Mouse (Mus musculus): ENCODE measurements around the gene Parvg. TPM values are rescaled to one million over a fixed set of nuclear protein-coding genes. Genes with fewer than 3 reads are reported as not detected.
"Not testable (repeated sequence)": the region's sequence is repeated elsewhere in the genome, so short reads cannot be mapped to it uniquely, and the experiment has no call there.

Gene Parvg
- polyA plus RNA-seq, 1 experiment from 2014 or later, result 21.6 TPM

GRCm38 (mm10) chr15:84285453-84285852 lies 38.4 kb upstream of the Parvg start:
- peaks cover 9% of the 10 kb centered on the region for H3K36me3 ChIP-seq (ENCODE audit: control insufficient read depth, insufficient read depth)
- H3K9me3 ChIP-seq (replicated peaks; ENCODE audit: control insufficient read depth, low read length), result no peaks in the 10 kb centered on the region
- no peak overlapping the region for H3K4me2 ChIP-seq (ENCODE audit: low read depth, low read length)
- H3K27ac ChIP-seq (ENCODE audit: low read length), result no peak overlapping the region
- no peak for ATAC-seq (replicated peaks; ENCODE audit: extremely low read depth, insufficient read depth, low FRiP score)
- H3K9ac ChIP-seq (ENCODE audit: low read length), result no peak overlapping the region
- H3K27me3 ChIP-seq (ENCODE audit: control insufficient read depth, insufficient read depth, low read length), result no peaks in the 10 kb centered on the region
- 82% methylated on average over 7 of the region's 7 CpGs for WGBS
- no peaks in the 10 kb centered on the region for H3K4me1 ChIP-seq (ENCODE audit: control insufficient read depth, insufficient read depth, low read length)
- no peak overlapping the region for H3K4me3 ChIP-seq (ENCODE audit: low read length)

- H3K9me3 ChIP-seq (replicated peaks; ENCODE audit: control insufficient read depth, low read length); H3K27ac ChIP-seq (ENCODE audit: low read length); H3K36me3 ChIP-seq (ENCODE audit: control insufficient read depth, insufficient read depth); H3K9ac ChIP-seq (ENCODE audit: low read length); H3K27me3 ChIP-seq (ENCODE audit: control insufficient read depth, insufficient read depth, low read length); H3K4me1 ChIP-seq (ENCODE audit: control insufficient read depth, insufficient read depth, low read length); ATAC-seq (replicated peaks; ENCODE audit: extremely low read depth, insufficient read depth, low FRiP score); H3K4me3 ChIP-seq (ENCODE audit: low read length); H3K4me2 ChIP-seq (ENCODE audit: low read depth, low read length): not testable (repeated sequence)
- 88% methylated on average over 1 of the region's 1 CpGs for WGBS
Measured at GRCm38 (mm10) chr15:84288953-84289352, 34.9 kb upstream of the Parvg start.

- Histone ChIP-seq H3K4me1 (ENCODE audit: control insufficient read depth, insufficient read depth, low read length) (no peaks in the 10 kb centered on the region), H3K4me2 (ENCODE audit: low read depth, low read length) (no peak overlapping the region), H3K27me3 (ENCODE audit: control insufficient read depth, insufficient read depth, low read length) (no peaks in the 10 kb centered on the region), H3K9ac (ENCODE audit: low read length) (no peak overlapping the region), H3K36me3 (ENCODE audit: control insufficient read depth, insufficient read depth) (peaks cover 6% of the 10 kb centered on the region), H3K9me3 (replicated peaks; ENCODE audit: control insufficient read depth, low read length) (no peaks in the 10 kb centered on the region), H3K4me3 (ENCODE audit: low read length) (no peak overlapping the region), H3K27ac (ENCODE audit: low read length) (no peak overlapping the region)
- no peak for ATAC-seq (replicated peaks; ENCODE audit: extremely low read depth, insufficient read depth, low FRiP score)
- 83% methylated on average over 5 of the region's 5 CpGs for WGBS
Measured at GRCm38 (mm10) chr15:84291097-84291496, 32.7 kb upstream of the Parvg start.

GRCm38 (mm10) chr15:84293590-84293989 lies 30.2 kb upstream of the Parvg start:
- H3K4me3 ChIP-seq (ENCODE audit: low read length), result no peak overlapping the region
- H3K4me2 ChIP-seq (ENCODE audit: low read depth, low read length), result no peak overlapping the region
- no peak overlapping the region for H3K27ac ChIP-seq (ENCODE audit: low read length)
- no peaks in the 10 kb centered on the region for H3K27me3 ChIP-seq (ENCODE audit: control insufficient read depth, insufficient read depth, low read length)
- H3K36me3 ChIP-seq (ENCODE audit: control insufficient read depth, insufficient read depth), result peaks cover 6% of the 10 kb centered on the region
- 76% methylated on average over 12 of the region's 12 CpGs for WGBS
- H3K9ac ChIP-seq (ENCODE audit: low read length), result no peak overlapping the region
- no peaks in the 10 kb centered on the region for H3K9me3 ChIP-seq (replicated peaks; ENCODE audit: control insufficient read depth, low read length)
- H3K4me1 ChIP-seq (ENCODE audit: control insufficient read depth, insufficient read depth, low read length), result no peaks in the 10 kb centered on the region
- no peak for ATAC-seq (replicated peaks; ENCODE audit: extremely low read depth, insufficient read depth, low FRiP score)

- ATAC-seq (replicated peaks; ENCODE audit: extremely low read depth, insufficient read depth, low FRiP score), result no peak
- WGBS, result 82% methylated on average over 9 of the region's 9 CpGs
- Histone ChIP-seq H3K9me3 (replicated peaks; ENCODE audit: control insufficient read depth, low read length) (no peaks in the 10 kb centered on the region), H3K4me3 (ENCODE audit: low read length) (no peak overlapping the region), H3K27ac (ENCODE audit: low read length) (no peak overlapping the region), H3K36me3 (ENCODE audit: control insufficient read depth, insufficient read depth) (peaks cover 6% of the 10 kb centered on the region), H3K27me3 (ENCODE audit: control insufficient read depth, insufficient read depth, low read length) (no peaks in the 10 kb centered on the region), H3K9ac (ENCODE audit: low read length) (no peak overlapping the region), H3K4me2 (ENCODE audit: low read depth, low read length) (no peak overlapping the region), H3K4me1 (ENCODE audit: control insufficient read depth, insufficient read depth, low read length) (no peaks in the 10 kb centered on the region)
Measured at GRCm38 (mm10) chr15:84294391-84294790, 29.4 kb upstream of the Parvg start.

- no peak for ATAC-seq (replicated peaks; ENCODE audit: extremely low read depth, insufficient read depth, low FRiP score)
- Histone ChIP-seq H3K9me3 (replicated peaks; ENCODE audit: control insufficient read depth, low read length) (no peaks in the 10 kb centered on the region), H3K4me2 (ENCODE audit: low read depth, low read length) (no peak overlapping the region), H3K4me1 (ENCODE audit: control insufficient read depth, insufficient read depth, low read length) (peaks cover 3% of the 10 kb centered on the region; the same call in 1 of the 2 replicates), H3K27ac (ENCODE audit: low read length) (no peak overlapping the region), H3K27me3 (ENCODE audit: control insufficient read depth, insufficient read depth, low read length) (no peaks in the 10 kb centered on the region), H3K4me3 (ENCODE audit: low read length) (no peak overlapping the region), H3K36me3 (ENCODE audit: control insufficient read depth, insufficient read depth) (peaks cover 6% of the 10 kb centered on the region), H3K9ac (ENCODE audit: low read length) (no peak overlapping the region)
- WGBS, result 75% methylated on average over 10 of the region's 10 CpGs
Measured at GRCm38 (mm10) chr15:84295225-84295624, 28.6 kb upstream of the Parvg start.

GRCm38 (mm10) chr15:84297454-84297853 lies 26.4 kb upstream of the Parvg start:
- H3K9me3 ChIP-seq (replicated peaks; ENCODE audit: control insufficient read depth, low read length), result no peaks in the 10 kb centered on the region
- peaks cover 3% of the 10 kb centered on the region; the same call in 1 of the 2 replicates for H3K36me3 ChIP-seq (ENCODE audit: control insufficient read depth, insufficient read depth)
- H3K4me3 ChIP-seq (ENCODE audit: low read length), result no peak overlapping the region
- H3K4me2 ChIP-seq (ENCODE audit: low read depth, low read length), result no peak overlapping the region
- no peaks in the 10 kb centered on the region for H3K27me3 ChIP-seq (ENCODE audit: control insufficient read depth, insufficient read depth, low read length)
- no peak for ATAC-seq (replicated peaks; ENCODE audit: extremely low read depth, insufficient read depth, low FRiP score)
- H3K4me1 ChIP-seq (ENCODE audit: control insufficient read depth, insufficient read depth, low read length), result peaks cover 15% of the 10 kb centered on the region
- H3K27ac ChIP-seq (ENCODE audit: low read length), result no peak overlapping the region
- WGBS, result 72% methylated on average over 8 of the region's 8 CpGs
- H3K9ac ChIP-seq (ENCODE audit: low read length), result no peak overlapping the region

GRCm38 (mm10) chr15:84298804-84299370 lies 24.9 kb upstream of the Parvg start:
- Histone ChIP-seq H3K36me3 (ENCODE audit: control insufficient read depth, insufficient read depth) (peaks cover 5% of the 10 kb centered on the region; the same call in 1 of the 2 replicates), H3K27ac (ENCODE audit: low read length) (no peak overlapping the region), H3K4me2 (ENCODE audit: low read depth, low read length) (no peak overlapping the region), H3K9ac (ENCODE audit: low read length) (no peak overlapping the region), H3K9me3 (replicated peaks; ENCODE audit: control insufficient read depth, low read length) (no peaks in the 10 kb centered on the region), H3K27me3 (ENCODE audit: control insufficient read depth, insufficient read depth, low read length) (no peaks in the 10 kb centered on the region), H3K4me1 (ENCODE audit: control insufficient read depth, insufficient read depth, low read length) (peaks cover 15% of the 10 kb centered on the region), H3K4me3 (ENCODE audit: low read length) (no peak overlapping the region)
- ATAC-seq (replicated peaks; ENCODE audit: extremely low read depth, insufficient read depth, low FRiP score), result no peak
- 69% methylated on average over 13 of the region's 13 CpGs for WGBS

- no peak overlapping the region for H3K27ac ChIP-seq (ENCODE audit: low read length)
- 55% methylated on average over 9 of the region's 9 CpGs for WGBS
- H3K4me2 ChIP-seq (ENCODE audit: low read depth, low read length), result no peak overlapping the region
- peaks cover 15% of the 10 kb centered on the region for H3K4me1 ChIP-seq (ENCODE audit: control insufficient read depth, insufficient read depth, low read length)
- H3K27me3 ChIP-seq (ENCODE audit: control insufficient read depth, insufficient read depth, low read length), result no peaks in the 10 kb centered on the region
- peaks cover 12% of the 10 kb centered on the region; the same call in 1 of the 2 replicates for H3K36me3 ChIP-seq (ENCODE audit: control insufficient read depth, insufficient read depth)
- no peak overlapping the region for H3K4me3 ChIP-seq (ENCODE audit: low read length)
- H3K9me3 ChIP-seq (replicated peaks; ENCODE audit: control insufficient read depth, low read length), result no peaks in the 10 kb centered on the region
- ATAC-seq (replicated peaks; ENCODE audit: extremely low read depth, insufficient read depth, low FRiP score), result no peak
- no peak overlapping the region for H3K9ac ChIP-seq (ENCODE audit: low read length)
Measured at GRCm38 (mm10) chr15:84299662-84300333, 24.0 kb upstream of the Parvg start.
